Mouse (Mus musculus): Measurements from ENCODE around the gene Mr1. TPM values are rescaled to one million over a fixed set of nuclear protein-coding genes. Genes with fewer than 3 reads are reported as not detected.

The Mr1 gene
- total RNA-seq, 2 experiments from 2014 or later: 2.1 to 3.1 TPM

GRCm38 (mm10) chr1:155091374-155091841, 55.2 kb downstream of the Mr1 start:
- DNase-seq (ENCODE audit: extremely low spot score in 1 of 2, low spot score in 2 of 2): peak; percentile 52 to 66
- H3K4me3 ChIP-seq: no peak overlapping the region
- TF ChIP-seq CTCF (IDR thresholded peaks at IDR 0.05): no peak
- intact Hi-C loops (cut with DNase I): no loop called here
- H3K27ac ChIP-seq: peak overlapping the region; percentile 79

- Histone ChIP-seq H3K27ac (peak overlapping the region; percentile 79; the same call in 1 of the 2 replicates), H3K4me3 (no peak overlapping the region)
- no peak for DNase-seq (ENCODE audit: extremely low spot score in 1 of 2, low spot score in 2 of 2)
- no peak for TF ChIP-seq CTCF (IDR thresholded peaks at IDR 0.05)
- intact Hi-C loops (cut with DNase I): no loop called here
Measured at GRCm38 (mm10) chr1:155090736-155091135, 55.9 kb downstream of the Mr1 start.

DNA sequence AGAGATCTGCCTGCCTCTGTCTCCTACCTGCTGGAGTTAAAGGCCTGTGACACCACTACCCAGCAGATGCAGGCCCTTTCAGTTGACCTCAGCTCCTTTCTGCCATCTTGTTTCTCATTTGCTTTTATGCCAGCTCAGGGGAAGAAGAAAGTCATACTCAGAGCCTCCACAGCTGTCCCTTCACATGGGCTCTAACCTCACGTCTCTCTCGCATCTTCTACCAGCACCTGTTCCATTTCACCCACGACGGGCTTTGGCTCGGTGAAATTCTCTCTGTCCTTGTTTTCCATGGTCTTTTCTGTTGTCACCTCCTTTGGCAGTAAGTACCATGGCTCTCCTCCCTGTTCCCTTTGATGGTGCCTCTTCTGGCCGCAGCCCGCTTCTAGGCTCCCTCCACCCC, 56.3 kb downstream of the Mr1 start:
- Histone ChIP-seq H3K4me3 (no peak overlapping the region), H3K27ac (no peak overlapping the region; the same call in 1 of the 2 replicates)
- no peak for DNase-seq (ENCODE audit: extremely low spot score in 1 of 2, low spot score in 2 of 2)
- no peak for TF ChIP-seq CTCF (IDR thresholded peaks at IDR 0.05)
- intact Hi-C loops (cut with DNase I): no loop called here

DNA sequence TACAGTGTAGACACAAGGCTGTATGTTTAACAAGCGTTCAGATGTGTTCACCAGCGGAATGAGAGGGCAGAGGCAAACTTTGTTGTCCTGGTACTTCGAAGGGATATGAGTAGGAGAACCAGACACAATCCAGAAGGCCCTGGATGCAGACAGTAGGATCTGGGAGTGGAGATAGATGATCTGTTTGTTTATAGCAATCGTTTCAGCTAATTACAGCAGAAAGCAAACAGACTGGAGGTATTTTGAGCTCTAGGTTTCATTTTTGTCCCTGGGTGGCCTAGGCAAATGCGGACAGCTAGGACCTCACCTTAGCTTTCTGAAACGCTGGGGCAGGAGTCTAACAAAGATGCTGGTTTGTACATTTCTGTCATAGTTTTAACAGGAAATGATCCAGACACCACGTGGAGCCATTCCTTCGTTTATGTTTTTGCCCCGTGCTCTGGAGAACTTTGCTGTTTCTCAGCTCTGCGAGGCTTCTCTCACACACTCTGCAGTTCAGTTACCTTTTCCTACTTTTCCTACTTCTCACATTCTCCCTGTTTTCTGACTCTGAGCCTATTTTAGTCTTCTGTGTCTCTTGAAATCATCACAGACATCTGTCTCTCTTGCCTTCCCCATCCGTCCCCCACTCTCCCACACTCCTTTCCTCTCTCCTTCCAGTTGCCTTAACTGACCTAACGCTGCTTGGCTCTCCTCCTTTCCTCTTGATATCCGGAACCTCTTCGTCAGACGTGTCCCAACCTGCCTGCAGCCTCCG, 57.6 kb downstream of the Mr1 start:
- Histone ChIP-seq H3K27ac (peak overlapping the region; percentile 53; the same call in 1 of the 2 replicates), H3K4me3 (no peak overlapping the region)
- no peak for DNase-seq (ENCODE audit: extremely low spot score in 1 of 2, low spot score in 2 of 2)
- TF ChIP-seq CTCF (IDR thresholded peaks at IDR 0.05): no peak
- intact Hi-C loops (cut with DNase I): loop anchor here (2.0 kb wide), 1 partner anchor 126 kb away; no protein-coding TSS in a partner anchor

DNA sequence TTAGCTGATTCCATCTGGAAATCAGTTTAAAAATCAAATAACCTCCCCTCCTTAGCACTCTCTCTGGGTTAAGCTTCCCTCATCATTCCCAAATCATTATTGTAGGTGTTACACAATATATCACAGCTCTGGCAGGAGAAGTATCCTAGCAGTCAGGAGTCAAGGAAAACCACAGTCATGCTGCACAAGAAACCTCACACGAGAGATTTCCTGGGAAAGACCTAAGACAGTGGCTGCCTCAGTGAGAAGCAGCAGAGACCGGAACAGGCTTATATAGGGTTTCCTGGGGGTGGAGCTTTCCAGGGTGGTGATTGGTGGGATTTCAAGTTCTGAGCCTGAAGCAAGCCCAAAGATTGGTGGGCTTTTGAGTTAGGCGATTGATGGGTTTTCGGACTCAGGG, 58.6 kb downstream of the Mr1 start:
- H3K27ac ChIP-seq: peak overlapping the region; percentile 88; the same call in 1 of the 2 replicates
- TF ChIP-seq CTCF (IDR thresholded peaks at IDR 0.05): no peak

GRCm38 (mm10) chr1:155086893-155087292, 59.7 kb downstream of the Mr1 start:
- DNase-seq (ENCODE audit: extremely low spot score in 1 of 2, low spot score in 2 of 2): peak; percentile 48 to 53
- intact Hi-C loops (cut with DNase I): loop anchor here (2.0 kb wide), 1 partner anchor 58 kb away; no protein-coding TSS in a partner anchor
- TF ChIP-seq CTCF (IDR thresholded peaks at IDR 0.05): no peak
- peak overlapping the region; percentile 88 for H3K27ac ChIP-seq
- H3K4me3 ChIP-seq: no peak overlapping the region

More for the DNA sequence above, 58.6 kb downstream of the Mr1 start:
- no peak overlapping the region for H3K4me3 ChIP-seq
- intact Hi-C loops (cut with DNase I): loop anchor here (2.0 kb wide), 1 partner anchor 127 kb away; no protein-coding TSS in a partner anchor
- no peak for DNase-seq (ENCODE audit: extremely low spot score in 1 of 2, low spot score in 2 of 2)

GRCm38 (mm10) chr1:155086416-155086815, 60.2 kb downstream of the Mr1 start:
- H3K27ac ChIP-seq: peak overlapping the region; percentile 88
- intact Hi-C loops (cut with DNase I): loop anchor here (2.0 kb wide), 1 partner anchor 58 kb away; no protein-coding TSS in a partner anchor
- no peak for TF ChIP-seq CTCF (IDR thresholded peaks at IDR 0.05)
- H3K4me3 ChIP-seq: no peak overlapping the region
- no peak for DNase-seq (ENCODE audit: extremely low spot score in 1 of 2, low spot score in 2 of 2)

- intact Hi-C loops (cut with DNase I): no loop called here
- Histone ChIP-seq H3K4me3 (no peak overlapping the region), H3K27ac (peak overlapping the region; percentile 88; the same call in 1 of the 2 replicates)
- TF ChIP-seq CTCF (IDR thresholded peaks at IDR 0.05): no peak
- DNase-seq (ENCODE audit: extremely low spot score in 1 of 2, low spot score in 2 of 2): no peak
Measured at GRCm38 (mm10) chr1:155084839-155085238, 61.8 kb downstream of the Mr1 start.

DNA sequence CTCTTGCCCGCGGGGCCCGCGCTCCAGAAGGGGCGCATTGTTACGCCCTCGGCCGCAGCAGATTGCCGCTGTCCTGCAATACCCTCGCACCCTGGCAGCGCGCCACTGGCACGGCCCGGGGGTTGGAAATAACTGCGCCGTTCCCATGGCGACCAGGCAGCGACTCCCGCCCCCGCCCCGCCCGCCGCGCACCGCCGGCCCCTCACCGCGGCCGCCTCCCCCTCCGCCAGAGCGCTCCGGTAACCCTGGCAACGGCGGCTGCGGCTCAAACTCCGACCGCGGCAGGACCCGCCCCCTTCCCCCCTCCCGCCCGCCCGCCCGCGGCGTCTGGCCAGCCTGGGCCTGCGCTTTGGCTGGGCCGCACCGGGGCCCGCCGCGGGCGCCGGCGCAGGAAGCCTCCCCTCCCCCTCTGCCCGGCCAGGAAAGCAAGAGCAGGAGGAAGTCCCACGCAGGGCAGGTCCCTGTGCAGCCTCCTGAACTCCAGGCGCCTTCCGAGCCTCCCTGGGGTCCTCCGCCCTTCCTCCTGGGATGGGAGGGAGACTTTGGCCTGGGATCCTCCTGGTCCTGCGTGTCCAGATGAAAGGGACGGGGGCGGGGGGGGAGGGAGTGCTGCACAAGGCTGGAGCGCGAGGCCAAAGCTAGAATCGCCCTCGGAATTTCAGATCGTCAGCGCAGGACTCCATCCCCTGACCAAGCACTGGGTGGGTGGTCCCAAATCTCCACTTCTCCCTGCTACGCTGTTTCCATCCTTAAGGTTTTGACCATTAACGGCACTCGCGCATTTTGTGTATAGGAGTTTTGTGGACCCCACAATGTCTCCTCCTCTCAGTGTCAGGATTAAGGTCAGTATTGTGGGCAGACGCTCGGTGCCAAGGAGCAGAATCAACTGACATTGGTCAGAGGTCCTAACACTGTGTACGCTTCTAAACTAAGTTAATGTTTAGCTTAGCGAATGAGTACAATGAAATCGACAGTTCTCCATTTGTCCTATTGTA, 63.0 kb downstream of the Mr1 start:
- intact Hi-C loops (cut with DNase I): loop anchor here (1.0 to 2.0 kb wide), 2 partner anchors 16 to 33 kb away; partner anchors contain the start of gene Ier5
- peak overlapping the region; percentile 96 for H3K27ac ChIP-seq
- peak; percentile 92 to 95 for DNase-seq (ENCODE audit: extremely low spot score in 1 of 2, low spot score in 2 of 2)
- TF ChIP-seq CTCF (IDR thresholded peaks at IDR 0.05): no peak
- peak overlapping the region; percentile 54 for H3K4me3 ChIP-seq

DNA sequence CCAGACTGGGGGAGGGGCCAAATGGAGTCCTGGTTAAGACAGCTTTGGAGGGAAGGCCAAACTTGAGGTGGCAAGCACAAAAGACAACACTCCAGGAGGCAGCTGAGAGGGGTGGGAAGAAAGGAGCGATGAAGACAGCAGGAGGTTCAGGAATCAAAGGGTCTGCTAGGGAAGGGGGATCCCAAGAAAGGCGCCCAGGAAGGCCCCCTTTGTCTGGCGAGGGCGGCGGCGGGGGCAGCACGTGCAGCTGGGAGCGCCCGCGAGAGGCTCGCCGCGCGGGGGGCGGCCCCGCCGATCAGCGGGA, 63.7 kb downstream of the Mr1 start:
- DNase-seq (ENCODE audit: extremely low spot score in 1 of 2, low spot score in 2 of 2): no peak
- TF ChIP-seq CTCF (IDR thresholded peaks at IDR 0.05): no peak
- Histone ChIP-seq H3K27ac (peak overlapping the region; percentile 96), H3K4me3 (peak overlapping the region; percentile 54)
- intact Hi-C loops (cut with DNase I): loop anchor here (1.0 to 2.0 kb wide), 2 partner anchors 16 to 32 kb away; partner anchors contain the start of gene Ier5

DNA sequence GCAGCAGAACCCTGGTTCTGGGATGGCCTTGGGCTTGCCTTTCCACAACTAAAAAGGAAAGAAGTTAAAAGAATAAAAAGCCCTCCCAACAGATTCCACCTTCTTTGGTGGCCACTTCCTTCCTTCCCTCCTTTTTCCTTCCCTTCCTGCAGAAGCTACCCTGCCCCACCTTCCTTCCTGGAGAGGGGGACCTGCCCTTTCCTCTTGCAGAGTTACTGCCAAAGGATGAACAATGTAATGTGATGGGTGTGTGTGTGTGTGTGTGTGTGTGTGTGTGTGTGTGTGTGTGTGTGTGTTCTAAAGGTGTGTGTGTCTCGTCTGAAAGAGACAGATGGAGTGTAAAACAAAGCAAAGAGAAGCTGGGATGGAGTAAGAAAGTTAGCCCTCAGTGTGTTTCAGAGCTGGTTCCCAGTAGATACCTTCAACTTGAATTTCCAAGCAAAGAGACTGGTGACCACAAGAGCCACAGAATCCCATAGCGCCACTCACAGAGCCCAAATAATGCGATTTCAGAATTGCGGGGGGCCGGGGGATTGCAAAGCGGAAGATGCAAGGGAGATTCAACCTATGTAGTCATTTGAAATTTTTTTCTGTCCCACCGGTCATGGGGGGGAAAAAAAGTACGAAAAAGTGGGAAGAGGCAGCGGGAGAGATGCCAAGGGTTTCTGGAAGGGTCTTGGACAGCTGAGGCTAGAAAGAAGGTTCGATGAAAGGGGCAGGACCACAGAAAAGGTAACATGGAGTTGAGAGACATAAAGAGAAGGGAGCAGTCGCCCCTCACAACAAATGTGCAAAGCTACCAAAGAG, 64.3 kb downstream of the Mr1 start:
- Histone ChIP-seq H3K4me3 (peak overlapping the region; percentile 54), H3K27ac (peak overlapping the region; percentile 96)
- DNase-seq (ENCODE audit: extremely low spot score in 1 of 2, low spot score in 2 of 2): no peak
- intact Hi-C loops (cut with DNase I): loop anchor here (2.0 kb wide), 1 partner anchor 32 kb away; no protein-coding TSS in a partner anchor
- no peak for TF ChIP-seq CTCF (IDR thresholded peaks at IDR 0.05)
